Mouse (Mus musculus): ENCODE results near the gene Atp10a.

Gene Atp10a

DNA sequence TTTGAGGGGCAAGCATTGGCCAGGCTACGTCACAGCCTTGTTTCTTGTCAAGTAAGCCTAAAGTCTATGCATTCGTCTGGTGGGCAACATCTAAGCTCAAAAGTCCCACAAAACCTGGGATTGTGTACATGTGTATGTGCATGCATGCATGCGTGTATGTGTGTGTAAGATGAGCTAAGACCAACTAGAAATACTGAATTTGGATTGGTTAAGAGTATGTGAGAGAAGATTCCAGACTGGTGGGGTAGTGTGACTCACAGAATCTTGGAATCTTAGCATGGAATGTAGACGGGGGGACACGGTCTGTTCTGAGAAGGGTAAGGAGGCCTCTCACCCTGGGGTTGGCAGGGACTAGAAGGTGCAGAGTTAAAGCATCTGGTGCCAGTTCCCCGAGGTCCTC lies at the start of gene Atp10a:
Gene Atp10a (plus strand): TSS at position 301 of the 400 bp plus-strand sequence.
- no peak for DNase-seq (ENCODE audit: extremely low read depth, insufficient read length, low spot score)

DNA sequence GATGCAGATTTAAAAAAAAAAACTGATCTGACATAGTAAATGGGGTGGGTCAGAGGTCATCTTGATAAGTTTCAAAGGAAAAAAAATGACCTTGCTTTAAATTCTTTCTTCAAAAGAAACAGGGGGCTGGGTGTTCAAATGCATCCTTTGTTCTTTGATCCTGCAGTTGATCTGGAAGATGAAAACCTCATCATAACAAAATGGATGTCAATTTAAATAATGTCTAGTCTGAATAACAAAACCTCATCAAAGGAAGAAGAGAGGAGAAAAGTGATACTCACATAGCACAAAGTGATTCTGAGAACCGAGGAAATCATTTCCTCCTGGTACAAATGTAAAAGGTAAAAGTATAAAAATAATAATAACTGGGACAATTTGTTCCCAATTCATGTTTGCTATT lies 37.9 kb upstream of the Atp10a start:
- DNase-seq (ENCODE audit: extremely low read depth, insufficient read length, low spot score): no peak

DNA sequence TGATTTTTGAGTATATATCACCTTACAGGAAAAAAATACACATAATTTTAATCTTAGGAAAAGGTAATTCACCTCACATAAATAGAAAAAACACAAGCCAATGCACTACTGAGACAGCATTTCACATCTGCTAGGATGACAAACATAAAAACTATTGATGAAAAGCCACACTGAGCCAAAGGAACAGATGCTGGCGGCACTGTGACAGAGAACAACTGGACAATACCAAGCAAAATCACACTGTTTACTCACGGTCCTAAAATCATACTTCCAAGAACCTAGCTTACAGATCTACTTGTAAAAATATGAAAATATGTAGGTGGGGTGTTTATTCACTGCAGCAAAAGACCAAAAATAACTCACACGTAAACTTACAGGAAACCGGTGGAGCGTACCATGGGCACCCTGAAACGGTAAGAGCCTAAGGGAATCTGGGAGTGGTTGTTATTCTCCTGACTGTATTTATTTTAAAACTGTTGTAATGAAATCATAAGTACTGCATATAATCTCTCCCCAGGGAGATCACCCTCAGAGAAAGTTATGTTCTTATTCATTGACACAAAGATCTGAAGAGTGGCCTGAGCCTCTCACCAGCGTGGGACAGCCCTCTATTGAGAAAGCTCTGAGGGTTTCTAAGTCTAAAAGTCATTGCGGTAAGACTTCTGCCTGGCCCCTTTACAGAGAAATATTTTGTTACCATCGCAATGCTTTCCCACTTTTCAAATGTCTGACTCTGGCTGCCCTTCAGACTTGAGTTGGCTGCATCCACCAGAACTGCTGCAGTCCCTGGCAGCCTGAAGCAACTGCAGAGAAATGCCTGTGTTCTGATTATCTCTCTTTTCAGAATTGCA lies 29.4 kb upstream of the Atp10a start:
- DNase-seq (ENCODE audit: extremely low read depth, insufficient read length, low spot score): peak; percentile 20

DNA sequence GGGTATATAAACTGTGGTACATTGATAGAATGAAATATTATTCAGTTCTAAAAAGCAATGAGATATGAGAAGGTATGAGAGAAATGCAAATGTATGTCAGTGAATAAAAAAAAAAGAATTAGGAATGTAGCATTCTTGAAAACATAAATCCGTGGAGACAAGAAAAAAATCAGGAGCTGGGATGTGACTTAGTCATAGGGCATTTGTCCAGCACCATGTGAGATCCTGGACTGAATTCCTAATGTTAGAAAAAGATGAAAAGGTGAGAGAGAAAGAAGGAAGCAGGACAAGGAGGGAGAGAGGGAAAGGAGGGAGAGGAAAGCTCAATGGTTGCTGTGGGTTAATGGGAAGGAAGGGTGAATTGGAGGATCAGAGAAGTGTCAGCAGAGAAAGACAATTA lies 28.6 kb upstream of the Atp10a start:
- DNase-seq (ENCODE audit: extremely low read depth, insufficient read length, low spot score): no peak

DNA sequence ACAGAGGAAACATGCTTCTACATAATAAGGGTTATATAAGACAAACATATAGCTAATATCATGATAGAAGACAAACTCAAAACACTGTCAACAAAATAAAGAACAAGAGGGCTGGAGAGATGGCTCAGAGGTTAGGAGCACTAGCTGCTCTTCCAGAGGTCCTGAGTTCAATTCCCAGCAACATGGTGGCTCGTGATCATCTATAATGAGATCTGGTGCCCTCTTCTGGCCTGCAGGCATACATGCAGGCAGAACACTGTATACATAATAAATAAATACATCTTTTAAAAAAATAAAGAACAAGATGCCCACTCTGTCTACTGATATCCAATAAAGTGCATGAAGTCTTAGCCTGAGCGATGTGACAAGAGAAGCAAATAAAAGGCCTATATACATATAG lies 26.7 kb upstream of the Atp10a start:
- DNase-seq (ENCODE audit: extremely low read depth, insufficient read length, low spot score): no peak

DNA sequence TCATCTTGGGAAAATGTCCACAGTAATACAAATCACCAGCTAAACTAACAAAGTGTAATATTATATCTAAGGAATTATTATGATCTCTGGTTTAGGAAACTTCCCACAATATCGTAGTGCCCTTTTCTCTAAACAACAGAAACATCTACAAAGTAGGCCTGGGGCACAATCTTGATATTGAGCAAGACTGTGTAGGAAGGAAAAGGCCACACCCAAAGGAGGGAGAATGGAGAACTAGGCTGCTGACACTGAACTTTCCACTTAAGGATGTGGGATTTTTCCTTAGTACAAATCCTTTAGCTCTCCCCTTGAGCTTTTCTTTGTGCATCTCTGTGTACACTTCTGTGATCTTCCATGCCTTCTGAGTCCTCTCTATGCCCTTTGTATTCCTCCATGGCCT lies 22.3 kb upstream of the Atp10a start:
- DNase-seq (ENCODE audit: extremely low read depth, insufficient read length, low spot score): no peak

DNA sequence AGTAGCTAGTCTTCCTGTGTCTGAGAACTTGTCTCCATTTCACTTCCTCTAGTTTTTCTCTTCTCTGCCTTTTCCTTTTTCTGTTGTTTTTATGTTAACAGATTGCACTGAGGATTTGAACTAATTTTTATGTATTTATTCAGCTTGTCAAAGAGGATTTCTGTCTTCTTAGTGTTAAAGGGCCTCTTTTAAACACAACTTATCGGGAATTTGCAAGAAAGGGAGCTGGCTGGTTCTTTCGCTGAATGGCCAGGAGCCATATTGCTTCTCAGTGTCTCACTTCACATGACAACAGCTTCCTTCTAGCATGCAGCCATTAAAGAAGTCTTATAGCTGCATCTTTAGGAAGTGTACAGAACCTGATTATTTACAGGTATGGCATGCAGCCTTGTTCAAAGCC lies 16.3 kb upstream of the Atp10a start:
- DNase-seq (ENCODE audit: extremely low read depth, insufficient read length, low spot score): no peak

DNA sequence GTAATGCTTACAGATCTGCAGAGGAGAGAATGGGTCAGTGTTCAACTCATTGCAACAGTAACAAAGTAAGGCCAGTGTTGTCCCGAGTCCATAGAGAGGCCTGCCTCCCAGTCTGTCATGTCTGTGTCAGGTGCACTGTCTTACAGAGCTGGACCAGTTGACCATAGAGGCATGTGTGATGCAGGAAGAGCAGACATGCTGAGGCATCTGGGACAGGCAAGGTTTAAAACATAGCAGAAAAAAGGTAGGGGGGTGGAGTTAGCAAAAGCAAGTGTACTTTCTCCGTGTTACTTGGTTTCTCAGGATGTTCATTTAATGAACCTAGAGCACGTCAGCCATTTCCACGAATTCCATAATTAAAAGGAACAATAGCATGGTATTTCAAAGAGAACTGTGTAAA lies 15.5 kb upstream of the Atp10a start:
- no peak for DNase-seq (ENCODE audit: extremely low read depth, insufficient read length, low spot score)

DNA sequence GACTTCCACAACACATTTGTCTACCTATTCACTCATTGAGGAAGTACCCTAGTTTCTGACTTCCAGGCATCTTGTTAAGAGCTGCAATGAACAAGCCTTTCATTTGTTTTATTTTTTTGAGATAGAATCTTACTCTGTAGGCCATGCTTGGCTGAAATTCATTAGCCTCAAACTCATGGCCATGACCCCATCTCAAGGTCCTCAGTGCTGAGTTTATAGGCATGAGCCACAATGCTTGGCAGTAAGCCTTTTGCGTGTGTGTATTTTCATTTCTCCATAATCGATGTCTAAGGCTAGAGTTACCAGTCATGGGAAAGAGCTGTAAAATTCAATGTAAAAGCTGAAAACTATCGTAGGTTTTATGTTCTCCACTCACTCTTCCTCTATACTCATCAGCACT lies 14.1 kb upstream of the Atp10a start:
- DNase-seq (ENCODE audit: extremely low read depth, insufficient read length, low spot score): no peak

DNA sequence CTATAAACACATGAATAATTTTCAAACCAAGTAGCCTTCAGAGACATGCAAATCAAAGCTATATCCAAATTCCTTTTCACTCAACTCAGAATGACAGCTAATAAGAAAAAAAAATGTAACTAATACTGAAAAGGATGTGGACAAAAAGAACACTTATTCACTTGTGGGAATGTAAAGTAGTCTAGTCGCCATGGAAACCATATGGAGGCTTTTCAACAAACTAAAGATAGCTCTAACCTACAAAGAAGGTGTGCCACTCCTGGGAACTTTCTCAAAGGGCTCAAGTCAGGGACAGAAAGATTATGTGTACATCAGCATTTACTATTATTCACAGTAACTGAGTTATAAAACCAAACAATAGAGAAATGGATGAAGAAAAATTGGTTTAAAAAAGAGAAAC lies 8.6 kb upstream of the Atp10a start:
- DNase-seq (ENCODE audit: extremely low read depth, insufficient read length, low spot score): no peak

DNA sequence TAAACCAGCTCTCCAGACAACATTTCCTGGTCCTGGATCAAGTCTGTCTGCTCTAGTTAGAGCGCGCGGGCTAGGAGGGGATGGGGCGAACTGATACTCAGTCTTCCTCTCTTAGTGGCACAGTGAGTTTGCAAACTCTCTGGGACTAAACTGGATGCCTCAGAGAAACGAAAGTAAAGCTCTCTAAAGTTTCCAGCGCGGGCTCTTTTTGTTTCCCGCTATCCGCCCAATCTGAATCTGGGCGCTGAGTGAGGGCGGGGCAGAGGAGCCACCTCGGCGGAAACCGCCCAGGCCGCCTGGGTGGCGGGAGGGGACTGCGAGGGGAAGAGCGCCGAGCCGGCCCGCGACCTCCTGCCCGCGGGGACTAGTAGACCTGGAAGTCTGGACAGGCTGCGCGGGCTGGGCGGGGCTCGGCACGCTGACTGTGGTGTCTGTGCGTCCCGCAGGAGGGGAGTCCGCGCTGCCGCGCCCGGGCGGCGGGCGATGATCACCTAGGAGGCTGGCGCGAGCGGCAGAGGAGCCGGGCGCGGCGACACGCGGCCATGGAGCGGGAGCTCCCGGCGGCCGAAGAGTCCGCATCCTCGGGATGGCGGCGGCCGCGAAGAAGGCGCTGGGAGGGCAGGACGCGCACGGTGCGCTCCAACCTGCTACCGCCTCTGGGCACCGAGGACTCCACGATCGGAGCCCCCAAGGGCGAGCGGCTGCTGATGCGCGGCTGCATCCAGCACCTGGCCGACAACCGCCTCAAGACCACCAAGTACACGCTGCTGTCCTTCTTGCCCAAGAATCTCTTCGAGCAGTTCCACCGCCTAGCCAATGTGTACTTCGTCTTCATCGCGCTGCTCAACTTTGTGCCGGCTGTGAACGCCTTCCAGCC lies 2.2 kb downstream of the Atp10a start:
- peak; percentile 95 for DNase-seq (ENCODE audit: extremely low read depth, insufficient read length, low spot score)

DNA sequence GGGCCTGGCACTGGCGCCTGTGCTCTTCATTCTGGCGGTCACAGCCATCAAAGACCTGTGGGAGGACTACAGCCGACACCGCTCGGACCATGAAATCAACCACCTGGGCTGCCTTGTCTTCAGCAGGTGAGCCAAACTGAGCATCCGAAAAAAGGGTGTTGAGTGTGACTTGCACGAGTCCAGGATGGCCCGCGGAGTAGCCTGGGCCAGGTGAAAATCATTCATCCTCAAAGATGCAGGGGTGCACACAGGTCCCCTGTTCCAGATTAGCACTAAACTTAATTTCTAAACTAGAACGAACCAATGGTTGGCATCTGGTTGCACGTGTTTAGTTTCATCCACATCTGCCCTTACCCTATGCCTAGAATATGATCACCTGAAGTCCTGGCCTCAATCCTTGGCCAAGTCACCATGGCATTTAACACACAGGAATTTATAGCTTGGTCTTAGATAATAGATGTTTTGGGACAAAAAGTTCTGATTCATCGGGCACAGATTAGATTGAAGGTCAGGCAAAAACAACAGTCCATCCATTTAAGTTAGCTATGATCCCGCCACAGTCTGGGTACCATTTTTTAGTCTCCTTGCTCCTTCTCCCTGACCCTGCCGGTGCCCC lies 2.9 kb downstream of the Atp10a start:
- DNase-seq (ENCODE audit: extremely low read depth, insufficient read length, low spot score): no peak

DNA sequence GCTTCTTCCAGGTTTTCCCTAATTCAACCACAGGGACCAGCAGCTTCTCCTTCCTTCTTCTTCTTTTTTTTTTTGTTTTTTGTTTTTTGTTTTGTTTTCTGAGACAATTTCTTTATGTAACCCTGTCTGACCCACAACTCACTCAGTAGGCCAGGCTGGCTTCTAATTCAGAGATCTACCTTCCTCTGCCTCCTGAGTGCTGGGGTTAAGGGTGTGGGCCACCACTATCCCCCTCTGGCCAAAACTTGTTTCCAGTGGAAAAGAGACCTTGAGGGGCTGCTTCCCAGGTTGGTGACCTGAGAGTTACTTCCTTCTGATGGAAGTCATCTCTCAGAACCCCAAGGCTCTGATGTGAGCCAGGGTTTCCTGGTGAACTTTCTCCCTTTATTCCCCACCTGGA lies 4.1 kb downstream of the Atp10a start:
- no peak for DNase-seq (ENCODE audit: extremely low read depth, insufficient read length, low spot score)

DNA sequence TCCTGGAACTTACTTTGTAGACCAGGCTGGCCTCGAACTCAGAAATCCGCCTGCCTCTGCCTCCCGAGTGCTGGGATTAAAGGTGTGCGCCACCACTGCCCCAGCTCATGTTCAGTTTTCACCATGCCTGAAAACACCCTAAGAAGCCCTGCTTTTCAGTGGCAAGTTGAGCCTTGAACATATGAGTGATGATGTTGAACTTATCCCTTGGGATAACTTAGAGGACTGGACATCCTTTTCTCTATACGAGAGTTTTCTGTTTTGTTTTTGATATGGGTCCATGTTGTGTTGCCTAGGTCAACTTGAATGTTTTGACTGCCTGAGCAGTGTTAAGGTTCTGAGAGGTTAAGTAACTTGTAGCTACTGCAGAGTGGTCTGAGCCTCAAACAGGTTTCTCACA lies 4.7 kb downstream of the Atp10a start:
- DNase-seq (ENCODE audit: extremely low read depth, insufficient read length, low spot score): no peak

DNA sequence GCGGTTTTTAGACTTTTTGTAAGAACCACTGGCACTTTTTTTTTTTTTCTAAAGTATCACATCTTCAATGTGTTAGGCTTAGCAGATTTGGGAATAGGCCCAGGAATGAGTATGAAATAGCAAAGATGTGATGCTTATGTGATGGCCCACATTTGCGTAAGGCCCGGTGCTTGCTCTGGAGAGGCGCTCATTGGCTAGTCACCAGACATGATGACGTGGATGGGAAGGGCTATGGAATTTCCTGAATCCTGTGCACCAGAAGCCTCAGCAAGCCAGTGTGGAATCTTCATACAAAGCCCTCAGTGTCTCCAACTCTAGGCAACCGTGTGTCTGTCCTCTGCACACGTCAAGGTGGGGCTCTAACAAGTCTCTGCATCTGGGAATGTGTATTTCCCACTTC lies 5.1 kb downstream of the Atp10a start:
- DNase-seq (ENCODE audit: extremely low read depth, insufficient read length, low spot score): no peak

DNA sequence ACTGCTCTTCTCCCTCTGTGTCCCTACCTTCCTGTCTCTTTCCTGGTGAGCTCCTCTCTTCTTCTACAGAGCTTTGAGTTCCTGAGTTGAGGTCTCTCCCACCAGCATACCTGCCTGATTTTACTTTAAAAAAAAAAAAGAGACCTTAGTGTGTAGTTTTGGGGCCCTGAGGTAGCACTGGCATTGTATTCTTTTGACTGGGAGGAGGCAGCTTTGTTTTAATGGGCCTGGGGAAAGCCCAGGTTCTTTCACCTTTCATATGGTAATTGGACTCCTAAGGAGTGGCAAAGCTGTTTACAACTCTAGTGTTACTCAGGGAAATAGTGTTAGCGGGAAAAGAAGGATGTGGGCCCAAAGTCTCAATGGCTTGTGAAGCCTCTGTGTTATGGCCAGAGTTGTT lies 12.7 kb downstream of the Atp10a start:
- no peak for DNase-seq (ENCODE audit: extremely low read depth, insufficient read length, low spot score)

DNA sequence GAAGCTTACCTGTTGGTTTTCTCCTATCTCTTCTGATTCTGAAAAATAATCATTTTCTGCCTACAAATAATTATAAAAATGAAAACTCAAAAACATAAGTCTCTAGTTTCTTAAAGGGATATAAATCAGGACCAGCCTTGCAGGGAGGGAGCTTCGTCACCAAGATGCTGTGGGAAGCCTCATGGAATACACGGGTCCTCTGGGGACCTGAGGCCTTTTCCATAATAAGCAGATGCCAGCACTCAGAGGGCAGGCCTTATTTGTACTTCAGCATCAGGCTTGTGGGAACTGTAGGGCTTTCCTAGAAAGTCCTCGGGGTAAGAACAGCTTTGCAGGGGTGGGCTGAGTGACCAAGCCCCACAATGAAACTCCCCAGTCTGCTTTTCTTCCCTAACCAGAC lies 20.1 kb downstream of the Atp10a start:
- DNase-seq (ENCODE audit: extremely low read depth, insufficient read length, low spot score): peak; percentile 19

DNA sequence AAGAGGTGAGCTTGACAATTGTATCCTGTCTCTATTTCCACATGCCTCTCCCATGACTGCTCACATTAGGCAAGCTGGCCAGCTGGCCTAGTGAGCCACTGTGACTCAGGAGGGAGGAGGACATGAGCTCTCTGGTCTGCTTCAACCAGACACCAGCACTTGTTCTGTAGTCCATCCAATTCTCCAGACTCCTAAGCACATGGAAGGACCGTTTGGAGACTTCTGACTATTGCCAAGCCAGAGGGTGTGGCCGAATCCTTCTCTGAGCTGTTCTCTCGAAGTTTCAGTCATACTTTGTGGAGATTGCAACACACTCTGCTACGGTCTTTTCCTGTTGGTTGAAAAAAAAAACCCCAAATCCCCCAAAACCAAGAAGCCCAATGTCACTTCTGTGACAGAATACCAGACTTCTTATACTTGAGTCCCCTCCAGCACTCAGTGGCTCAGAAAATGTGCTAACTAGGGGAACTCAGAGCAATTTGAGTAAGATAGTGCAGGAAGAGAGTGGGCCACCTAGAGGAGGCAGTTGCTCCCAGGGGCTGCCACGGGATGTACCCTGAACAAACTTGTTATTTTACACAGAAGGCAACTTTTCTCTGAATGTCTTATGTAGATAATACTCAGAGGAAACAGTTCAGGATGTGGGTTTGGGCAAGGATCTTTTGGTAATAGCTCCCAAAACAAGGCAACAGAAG lies 21.3 kb downstream of the Atp10a start:
- DNase-seq (ENCODE audit: extremely low read depth, insufficient read length, low spot score): peak; percentile 69

DNA sequence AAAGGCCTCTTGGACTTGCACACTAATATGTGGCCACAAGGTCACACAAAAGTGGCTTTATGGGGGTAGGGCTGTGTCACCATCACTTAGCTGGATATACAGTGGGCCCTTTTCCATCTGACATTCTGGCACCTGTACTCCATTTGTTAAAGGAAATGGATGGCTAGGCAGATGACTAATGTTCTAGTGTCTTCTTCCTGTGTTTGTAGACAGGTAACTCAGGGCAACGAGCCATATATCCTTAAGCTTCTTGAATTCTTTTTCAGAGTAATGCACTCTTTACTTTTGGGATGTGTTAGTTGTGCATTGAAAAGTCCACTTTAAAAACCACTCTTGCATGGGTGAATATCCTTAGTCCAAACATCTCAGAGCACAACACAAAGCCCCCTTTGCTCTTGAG lies 30.0 kb downstream of the Atp10a start:
- no peak for DNase-seq (ENCODE audit: extremely low read depth, insufficient read length, low spot score)

DNA sequence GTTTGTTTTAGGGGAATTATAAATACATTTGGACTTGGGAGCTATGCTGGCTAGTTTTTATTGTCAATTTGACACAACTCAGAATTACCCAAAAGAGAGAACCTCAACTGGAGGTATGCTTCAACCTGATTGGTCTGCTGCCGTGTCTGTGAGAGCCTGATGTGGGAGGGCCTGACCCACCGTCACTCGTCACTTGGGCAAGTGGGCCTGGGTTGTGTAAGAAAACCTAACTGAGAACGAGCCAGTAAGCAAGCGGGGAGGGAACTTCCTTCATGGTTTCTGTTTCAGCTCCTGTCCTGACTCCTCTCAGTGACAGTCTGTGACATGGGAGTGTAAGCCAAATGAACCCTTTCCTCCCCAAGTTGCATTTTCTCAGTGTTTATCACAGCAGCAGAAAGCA lies 30.6 kb downstream of the Atp10a start:
- no peak for DNase-seq (ENCODE audit: extremely low read depth, insufficient read length, low spot score)

DNA sequence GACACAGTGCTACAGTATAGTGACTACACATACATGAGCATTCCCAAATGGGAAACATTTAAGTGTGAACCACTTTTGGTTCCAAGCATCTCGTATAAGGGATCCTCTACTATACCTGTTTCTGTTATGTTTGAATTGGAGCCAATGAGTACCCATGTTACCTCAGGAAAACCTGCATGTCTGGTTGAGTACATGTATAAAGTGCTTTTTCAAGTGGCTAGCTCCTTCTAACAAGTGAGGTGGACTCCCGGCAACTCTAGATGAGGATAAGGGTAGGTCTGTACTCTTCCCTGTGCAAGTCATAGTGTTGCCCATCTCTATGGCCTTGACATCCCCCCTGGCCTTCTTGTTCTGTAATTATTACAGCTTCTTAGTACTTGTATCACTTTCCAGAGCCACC lies 31.0 kb downstream of the Atp10a start:
- no peak for DNase-seq (ENCODE audit: extremely low read depth, insufficient read length, low spot score)
